Mouse (Mus musculus) liver, postnatal 0 days (tissue): ENCODE data around the gene Slfn9.
A peak's percentile ranks its signal among the peaks of the same experiment; 100 is the strongest.

Experiments
- CTCF ChIP-seq: sonication (generic); IDR thresholded peaks from 2 replicates; pipeline ENCODE4 v1.5.1; 2016; ENCODE audit warnings: antibody characterized with exemption, low read depth
- EP300 ChIP-seq: IDR thresholded peaks from 2 replicates; pipeline ENCODE4 v1.6.1; 2016; ENCODE audit warnings: antibody characterized with exemption, low read depth, mild to moderate bottlenecking

DNA sequence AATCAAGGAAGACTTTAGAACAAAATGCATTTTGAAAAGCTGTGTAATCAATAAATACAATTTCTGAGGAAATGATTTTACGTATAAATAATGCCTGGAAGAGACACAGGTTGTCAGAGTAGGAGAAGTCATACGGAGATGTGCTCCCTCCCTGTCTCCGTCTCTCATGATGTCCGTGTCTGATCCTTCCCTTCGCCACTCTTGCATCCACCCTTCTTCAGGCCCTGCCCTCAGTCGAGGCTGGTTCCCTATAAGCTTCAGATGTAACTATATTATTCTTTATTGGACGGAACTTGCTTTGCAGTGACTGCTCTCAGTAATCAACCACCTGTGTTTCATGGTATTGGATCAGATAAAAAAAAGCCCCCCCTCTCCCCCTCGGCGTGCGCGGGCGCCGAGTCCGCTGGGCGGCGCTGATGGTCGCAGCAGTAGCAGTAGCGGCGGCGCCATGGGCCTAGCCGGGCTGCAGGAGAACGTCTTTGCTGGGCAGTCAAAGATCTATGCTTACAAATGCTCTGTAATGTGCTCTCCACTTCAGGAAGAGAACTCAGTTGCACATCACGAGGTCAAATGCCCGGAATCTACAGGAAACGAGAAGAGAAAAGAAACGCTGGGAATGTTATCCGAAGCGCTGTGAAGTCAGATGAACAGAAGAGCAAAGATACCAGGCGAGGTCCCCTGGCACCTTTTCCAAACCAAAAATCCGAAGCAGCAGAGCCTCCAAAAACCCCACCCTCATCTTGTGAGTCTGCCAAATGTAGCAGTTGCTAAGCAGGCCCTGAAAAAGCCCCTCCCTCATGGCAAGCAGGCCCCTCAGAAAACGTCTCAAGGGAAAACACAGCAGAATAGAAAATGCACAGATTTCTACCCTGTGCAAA lies 20.7 kb downstream of the Slfn9 start:
- peak; percentile 61 for TF ChIP-seq CTCF
- no peak for TF ChIP-seq EP300
